10 mouse cellular contexts compared by ENCODE assay signal in the genomic region with DNA sequence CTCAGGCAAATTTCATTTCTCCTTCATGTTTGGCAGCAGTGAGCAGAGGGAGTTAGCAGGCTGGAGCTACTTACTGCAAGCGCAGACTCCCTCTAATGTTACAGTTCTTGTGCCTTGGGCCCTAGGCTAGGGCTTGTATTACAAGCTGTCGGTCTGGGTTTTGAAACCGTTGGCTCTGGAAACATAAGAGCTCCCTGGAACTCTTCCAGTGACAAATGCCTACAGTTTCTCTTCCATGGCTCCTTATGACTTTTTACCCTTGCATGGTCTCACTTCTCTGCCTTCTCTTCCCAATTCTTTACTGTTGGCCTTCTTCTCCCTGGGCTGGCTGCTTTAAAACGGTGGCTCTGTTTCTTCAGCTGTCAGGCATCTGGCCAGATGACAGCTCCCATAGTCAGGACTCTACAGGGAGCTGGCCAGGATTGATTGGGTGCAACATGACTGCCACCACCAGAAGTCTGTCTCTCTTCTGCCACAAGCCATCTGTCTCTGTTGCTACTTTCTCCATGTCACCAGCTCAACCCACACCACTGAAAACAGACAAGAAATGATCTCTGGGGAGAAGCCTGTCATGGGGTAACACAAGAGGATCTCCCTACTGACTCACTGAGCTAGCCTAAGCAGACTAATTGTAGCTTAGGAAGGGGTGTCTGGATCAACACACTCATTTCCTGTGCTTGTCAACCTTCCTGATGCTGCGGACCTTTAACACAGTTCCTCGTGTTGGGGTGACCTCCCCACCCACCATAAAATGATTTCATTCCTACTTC. TPM values are rescaled to one million over a fixed set of nuclear protein-coding genes. Genes with fewer than 3 reads are reported as not detected.
DNase-seq lines count a peak whose midpoint lies in the region; ATAC-seq and TF ChIP-seq lines count a peak whose summit lies in the region.
"Had no signal": no experiment of that assay in that cellular context is flagged by ENCODE, and none has a peak within 500 bp of the region (broad histone marks: within the 10 kb centered on the region; RNA-seq: fewer than 3 reads in every experiment).

No protein-coding gene starts in this region.

- no peaks in the 10 kb centered on the region for H3K4me1 ChIP-seq in midbrain, postnatal 0 days (ENCODE audit: insufficient read depth, low read length)
- no peaks in the 10 kb centered on the region for H3K4me1 ChIP-seq in midbrain, embryonic 10.5 days
- H3K4me1 ChIP-seq in stomach, postnatal 0 days (replicated peaks; ENCODE audit: control insufficient read depth, insufficient read depth): 0 out of 2 replicates have a peak, but pooled peaks cover 2% of the 10 kb centered on the region
- H3K4me1 ChIP-seq: forebrain, embryonic 12.5 days; liver, embryonic 12.5 days had no signal

- TF ChIP-seq CTCF in midbrain, postnatal 0 days (IDR thresholded peaks at IDR 0.05): no peak
- TF ChIP-seq CTCF in stomach, postnatal 0 days (IDR thresholded peaks at IDR 0.05; ENCODE audit: low read depth): peak; percentile 20; the same call in 1 of the 2 replicates

- 64% methylated on average over 6 of the region's 6 CpGs for WGBS in midbrain, postnatal 0 days
- WGBS in midbrain, embryonic 10.5 days: 76% methylated on average over 6 of the region's 6 CpGs
- WGBS in stomach, postnatal 0 days: 32% methylated on average over 6 of the region's 6 CpGs

- no peak for TF ChIP-seq EP300 in stomach, postnatal 0 days (optimal IDR thresholded peaks at IDR 0.05)

- H3K27ac ChIP-seq in midbrain, postnatal 0 days (ENCODE audit: low read depth, low read length): no peak overlapping the region
- H3K27ac ChIP-seq in midbrain, embryonic 10.5 days (replicated peaks): no peak overlapping the region
- H3K27ac ChIP-seq in stomach, postnatal 0 days (replicated peaks): peak overlapping the region; percentile 40; the same call in 1 of the 2 replicates
- H3K27ac ChIP-seq: forebrain, embryonic 12.5 days; liver, embryonic 12.5 days had no signal

- ATAC-seq in midbrain, postnatal 0 days (ENCODE audit: low FRiP score): no peak
- no peak for ATAC-seq in stomach, postnatal 0 days (ENCODE audit: low FRiP score, low TSS enrichment)
- ATAC-seq: liver, embryonic 12.5 days had no signal

- H3K4me2 ChIP-seq in midbrain, postnatal 0 days (ENCODE audit: low read depth, low read length, poor library complexity, severe bottlenecking): no peak overlapping the region
- no peak overlapping the region for H3K4me2 ChIP-seq in stomach, postnatal 0 days (replicated peaks; ENCODE audit: low read depth)
- H3K4me2 ChIP-seq: forebrain, embryonic 12.5 days; liver, embryonic 12.5 days had no signal

- H3K27me3 ChIP-seq in midbrain, postnatal 0 days (ENCODE audit: insufficient read depth, low read length): no peaks in the 10 kb centered on the region
- H3K27me3 ChIP-seq in midbrain, embryonic 10.5 days (ENCODE audit: low read depth, poor library complexity, severe bottlenecking): no peaks in the 10 kb centered on the region
- no peaks in the 10 kb centered on the region for H3K27me3 ChIP-seq in stomach, postnatal 0 days (ENCODE audit: control insufficient read depth, insufficient read depth, low read length)
- H3K27me3 ChIP-seq: forebrain, embryonic 12.5 days; liver, embryonic 12.5 days had no signal

- H3K9ac ChIP-seq in midbrain, postnatal 0 days (replicated peaks; ENCODE audit: low read length, poor library complexity, severe bottlenecking): no peak overlapping the region
- no peak overlapping the region for H3K9ac ChIP-seq in stomach, postnatal 0 days (ENCODE audit: low read length)
- H3K9ac ChIP-seq: forebrain, embryonic 12.5 days; liver, embryonic 12.5 days had no signal

- H3K36me3 ChIP-seq in midbrain, postnatal 0 days (ENCODE audit: insufficient read depth, low read length): no peaks in the 10 kb centered on the region
- H3K36me3 ChIP-seq in midbrain, embryonic 10.5 days: no peaks in the 10 kb centered on the region
- no peaks in the 10 kb centered on the region for H3K36me3 ChIP-seq in stomach, postnatal 0 days (ENCODE audit: control insufficient read depth, insufficient read depth, low read length)
- H3K36me3 ChIP-seq: forebrain, embryonic 12.5 days; liver, embryonic 12.5 days had no signal

- no peaks in the 10 kb centered on the region for H3K9me3 ChIP-seq in midbrain, postnatal 0 days (ENCODE audit: low read length)
- H3K9me3 ChIP-seq in midbrain, embryonic 10.5 days (replicated peaks): no peaks in the 10 kb centered on the region
- no peaks in the 10 kb centered on the region for H3K9me3 ChIP-seq in stomach, postnatal 0 days (ENCODE audit: control insufficient read depth, low read length)
- H3K9me3 ChIP-seq: forebrain, embryonic 12.5 days; liver, embryonic 12.5 days had no signal

- H3K4me3 ChIP-seq in midbrain, postnatal 0 days (ENCODE audit: low read depth, low read length): no peak overlapping the region
- H3K4me3 ChIP-seq in midbrain, embryonic 10.5 days: no peak overlapping the region
- H3K4me3 ChIP-seq in stomach, postnatal 0 days (ENCODE audit: low read depth, low read length): no peak overlapping the region
- H3K4me3 ChIP-seq: forebrain, embryonic 12.5 days; liver, embryonic 12.5 days had no signal

- DNase-seq in adrenal gland, postnatal 14 days: peak; percentile 25
- no peak for DNase-seq in adrenal gland, postnatal 10 days
- DNase-seq in midbrain, postnatal 0 days (ENCODE audit: low spot score): peak; percentile 65
- no peak for DNase-seq in midbrain, embryonic 10.5 days (ENCODE audit: low spot score)
- peak; percentile 25 to 49 for DNase-seq in layer of hippocampus, postnatal 10 days (ENCODE audit: low spot score in 2 of 2)
- no peak for DNase-seq in stomach, postnatal 0 days (ENCODE audit: low spot score)
- DNase-seq in thymus, postnatal 0 days (ENCODE audit: low spot score): no peak
- no peak for DNase-seq in urinary bladder, postnatal 25 days (ENCODE audit: low spot score)

RNA-seq across cellular contexts. Expression of a gene that starts 51.4 kb away (rescaled TPM):
- total RNA-seq in adrenal gland, postnatal 14 days (2021): 87.9 and 88.0 TPM in 2 replicates
- total RNA-seq in adrenal gland, postnatal 10 days (2021): 10 to 100 TPM; 96.8 to 100.0 TPM
- total RNA-seq in midbrain, postnatal 0 days (2014; rRNA removed): 17.2 and 20.4 TPM in 2 replicates
- polyA plus RNA-seq in midbrain, postnatal 0 days (2015; fragmentation: Nextera tagmentation; extraction: Ambion mirVana): 137 and 143 TPM in 2 replicates
- polyA plus RNA-seq in midbrain, embryonic 10.5 days (2016; fragmentation: Nextera tagmentation; extraction: Ambion mirVana): 271 and 281 TPM in 2 replicates
- 100 to 1,000 TPM in 1 of 2 experiments, 10 to 100 TPM in 1; 98.1 to 109 TPM for total RNA-seq in layer of hippocampus, postnatal 10 days (2021)
- polyA plus RNA-seq in stomach, postnatal 0 days (2015; fragmentation: Nextera tagmentation; extraction: Ambion mirVana): 70.2 and 70.3 TPM in 2 replicates
- 149 and 167 TPM in 2 replicates for polyA plus RNA-seq in thymus, postnatal 0 days (2015; fragmentation: Nextera tagmentation; extraction: Ambion mirVana)

RNA-seq across cellular contexts. Expression of a gene that starts 51.8 kb away (rescaled TPM):
- total RNA-seq in adrenal gland, postnatal 14 days (2021): 41.0 and 61.5 TPM in 2 replicates
- total RNA-seq in adrenal gland, postnatal 10 days (2021): 10 to 100 TPM; 51.3 to 57.3 TPM
- 41.2 and 48.0 TPM in 2 replicates for total RNA-seq in midbrain, postnatal 0 days (2014; rRNA removed)
- polyA plus RNA-seq in midbrain, postnatal 0 days (2015; fragmentation: Nextera tagmentation; extraction: Ambion mirVana): 12.6 and 14.4 TPM in 2 replicates
- polyA plus RNA-seq in midbrain, embryonic 10.5 days (2016; fragmentation: Nextera tagmentation; extraction: Ambion mirVana): 32.1 and 35.7 TPM in 2 replicates
- total RNA-seq in layer of hippocampus, postnatal 10 days (2021): 10 to 100 TPM; 19.4 to 23.7 TPM
- 14.6 and 14.9 TPM in 2 replicates for polyA plus RNA-seq in stomach, postnatal 0 days (2015; fragmentation: Nextera tagmentation; extraction: Ambion mirVana)
- polyA plus RNA-seq in thymus, postnatal 0 days (2015; fragmentation: Nextera tagmentation; extraction: Ambion mirVana): 17.5 and 18.2 TPM in 2 replicates

Comparison
In these comparisons a context has a peak if more than half of its experiments do, and no peak if none do; other contexts are left out.
1. DNase-seq: peak in adrenal gland, postnatal 14 days (single experiment), midbrain, postnatal 0 days (single experiment) and layer of hippocampus, postnatal 10 days (2 of 2); none in adrenal gland, postnatal 10 days (single experiment), midbrain, embryonic 10.5 days (single experiment), stomach, postnatal 0 days (single experiment), thymus, postnatal 0 days (single experiment) and urinary bladder, postnatal 25 days (single experiment).